Mouse (Mus musculus) T-helper 2 cell (primary cell): ENCODE data around the gene Zxdc.

Experiments used
- in situ Hi-C: fragments of 300-600 bp; cut with MboI, MseI; formaldehyde crosslinking; loops from one replicate; pipeline ENCODE4 v1.15.1; 2025; ENCODE audit warnings: high pct_unique_total_duplicates

The Zxdc gene

GRCm38 (mm10) chr6:90368976-90369724 is at the start of gene Zxdc:
Gene Zxdc (plus strand): TSS chr6:90369492.
- in situ Hi-C loops, result no loop called here

- in situ Hi-C loops, result no loop called here
Observed at GRCm38 (mm10) chr6:90320429-90320828, 48.9 kb upstream of the Zxdc start.

DNA sequence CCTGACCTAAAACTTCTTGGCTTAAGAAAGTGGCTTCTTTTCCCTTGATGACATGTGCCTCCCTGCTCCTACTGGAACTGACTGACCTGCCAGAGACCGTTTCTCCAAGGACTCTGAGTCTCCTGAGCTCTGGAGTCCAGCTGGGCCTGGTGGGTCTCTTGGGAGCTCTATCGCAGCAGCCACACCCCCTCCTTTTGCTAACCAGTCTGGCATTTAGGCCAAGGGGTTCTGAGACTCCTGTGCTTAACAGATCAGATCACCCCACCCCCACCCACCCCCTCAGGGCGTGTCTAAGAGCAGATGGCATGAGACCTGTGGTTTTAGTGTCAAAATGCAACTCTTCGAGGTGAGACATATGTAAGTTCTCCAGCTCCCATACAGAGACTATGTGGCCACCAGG is 47.5 kb upstream of the Zxdc start:
- in situ Hi-C loops, result no loop called here

DNA sequence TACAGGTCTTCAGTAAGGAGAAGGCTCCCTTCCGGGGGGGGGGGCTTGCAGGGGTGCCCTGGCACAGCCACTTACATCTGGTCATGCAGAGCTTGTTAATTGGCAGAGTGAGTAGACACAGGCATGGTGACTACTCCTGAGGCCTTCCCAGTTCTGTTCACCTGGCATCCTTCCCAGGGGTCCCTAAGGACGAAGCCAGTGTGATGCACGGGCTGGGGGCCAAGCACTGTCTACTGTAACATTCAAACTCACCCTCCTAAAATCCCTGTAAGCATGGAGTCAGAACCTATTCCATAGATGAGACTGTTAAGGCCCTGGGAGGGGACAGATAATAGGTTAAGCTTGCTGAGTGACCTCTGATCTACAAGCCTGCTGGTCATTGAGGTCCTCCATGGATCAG is 45.3 kb upstream of the Zxdc start:
- in situ Hi-C loops, result no loop called here

GRCm38 (mm10) chr6:90324463-90324862 is 44.8 kb upstream of the Zxdc start:
- in situ Hi-C loops, result no loop called here

GRCm38 (mm10) chr6:90324991-90325390 is 44.3 kb upstream of the Zxdc start, which contains the start of gene Chst13:
Gene Chst13 (minus strand): TSS chr6:90325185.
- in situ Hi-C loops, result loop anchor here (5.0 kb wide), 1 partner anchor 643 kb away; no protein-coding TSS in a partner anchor

DNA sequence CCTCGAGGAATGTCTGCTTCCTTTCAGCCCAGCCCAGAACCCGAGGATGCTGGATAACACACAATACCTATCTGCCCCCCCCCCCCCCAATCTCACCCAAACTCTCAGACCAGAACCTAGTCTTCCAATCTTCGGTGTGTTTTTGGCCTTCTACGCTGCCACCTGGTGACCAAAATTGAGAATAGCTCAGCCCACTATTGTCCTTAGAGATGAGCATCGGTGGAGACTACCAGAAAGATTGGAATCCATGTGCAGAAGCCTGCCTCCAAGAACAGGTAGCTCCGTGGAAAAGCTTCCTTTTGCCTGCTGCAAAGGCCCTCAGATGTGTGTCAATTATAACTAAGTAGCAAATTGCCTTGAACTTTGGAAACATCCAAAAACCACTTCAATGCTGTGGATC is 41.6 kb upstream of the Zxdc start:
- in situ Hi-C loops, result loop anchor here (5.0 kb wide), 1 partner anchor 645 kb away; no protein-coding TSS in a partner anchor

DNA sequence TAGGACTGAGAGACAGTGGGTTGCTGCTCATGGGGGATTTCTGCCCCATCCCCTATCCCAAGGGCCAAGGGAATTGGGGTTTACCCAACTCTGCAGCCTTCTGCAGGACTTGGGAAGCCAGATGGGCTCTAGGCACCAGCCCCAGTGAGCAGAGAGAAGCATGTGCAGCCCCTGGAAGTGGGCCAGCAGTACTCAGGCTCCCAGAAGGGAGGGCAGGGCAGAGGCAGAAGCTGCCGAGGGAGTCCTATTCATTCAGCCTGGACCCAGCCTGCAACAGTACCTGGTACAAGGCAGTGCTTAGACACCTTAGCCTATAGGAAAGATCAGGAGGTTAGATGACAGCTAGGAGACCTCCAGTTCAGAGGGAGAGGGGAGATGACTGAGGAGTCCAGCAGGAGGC is 39.3 kb upstream of the Zxdc start:
- in situ Hi-C loops, result loop anchor here (5.0 kb wide), 1 partner anchor 648 kb away; no protein-coding TSS in a partner anchor

GRCm38 (mm10) chr6:90332561-90333425 is 36.5 kb upstream of the Zxdc start, which contains the start of gene Uroc1:
Gene Uroc1 (plus strand): TSS chr6:90333284.
- in situ Hi-C loops, result no loop called here

DNA sequence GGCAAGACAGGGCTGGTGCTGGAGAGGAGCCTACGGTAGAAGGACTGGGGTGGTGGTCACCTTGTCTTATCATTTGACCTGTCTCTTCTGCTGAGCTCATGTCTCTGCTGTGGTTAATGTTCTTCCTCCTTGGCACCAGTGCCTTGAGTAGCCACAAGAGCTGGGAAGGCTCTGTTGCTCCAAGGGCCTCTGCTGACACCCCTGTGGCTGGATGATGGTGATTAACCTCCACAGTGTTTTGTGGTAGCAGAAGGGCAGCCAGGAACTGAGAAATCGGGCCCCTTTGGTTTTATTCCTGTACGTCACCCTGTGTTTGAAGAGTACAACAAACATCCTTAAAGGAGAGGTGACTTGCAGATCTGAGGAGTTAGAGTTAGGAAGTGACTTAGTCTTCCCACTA is 35.0 kb upstream of the Zxdc start:
- in situ Hi-C loops, result no loop called here

- in situ Hi-C loops, result no loop called here
Observed at GRCm38 (mm10) chr6:90342343-90342742, 26.9 kb upstream of the Zxdc start.

- in situ Hi-C loops, result no loop called here
Observed at GRCm38 (mm10) chr6:90347183-90347582, 22.1 kb upstream of the Zxdc start.

GRCm38 (mm10) chr6:90348500-90348899 is 20.8 kb upstream of the Zxdc start:
- in situ Hi-C loops, result no loop called here

DNA sequence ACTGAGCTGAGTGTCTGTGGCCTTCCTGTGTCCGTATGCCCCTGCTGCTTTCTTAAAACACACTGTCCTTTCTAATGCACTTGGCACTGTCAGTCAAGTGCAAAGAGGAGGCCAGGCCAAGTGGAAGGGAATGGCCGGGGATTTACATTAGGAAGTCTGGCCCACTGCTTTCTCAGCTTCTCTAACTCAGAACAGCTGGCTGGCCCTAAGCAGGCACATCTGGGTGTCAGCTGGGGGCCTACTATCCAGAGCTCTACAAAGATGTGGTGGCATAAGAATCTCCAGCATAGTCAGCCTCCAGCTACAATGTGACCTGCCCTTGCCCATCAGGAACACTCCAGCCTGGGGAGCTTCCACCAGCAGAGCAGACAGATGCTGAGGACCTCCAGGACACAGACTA is 19.3 kb upstream of the Zxdc start:
- in situ Hi-C loops, result no loop called here

DNA sequence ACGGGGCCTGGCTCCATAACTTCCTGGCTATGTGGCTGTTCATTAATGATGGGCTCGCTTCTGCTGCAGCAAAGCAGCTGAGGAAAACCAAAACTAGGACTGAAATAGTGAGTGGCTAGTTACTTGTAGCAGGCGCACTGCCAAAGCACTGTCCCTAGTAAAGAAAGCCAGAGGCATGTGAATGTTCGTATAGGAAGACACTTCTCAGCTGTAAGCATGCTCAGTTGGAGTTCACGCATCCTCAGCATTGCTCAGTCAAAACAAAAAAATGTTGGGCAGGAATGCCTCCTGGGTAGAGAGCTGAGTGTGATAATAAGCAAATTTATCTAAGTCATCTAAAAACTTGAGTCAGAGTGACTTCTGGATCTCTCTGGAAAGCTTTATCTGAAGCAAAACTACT is 11.2 kb upstream of the Zxdc start:
- in situ Hi-C loops, result no loop called here

GRCm38 (mm10) chr6:90359445-90359844 is 9.8 kb upstream of the Zxdc start:
- in situ Hi-C loops, result no loop called here

- in situ Hi-C loops, result no loop called here
Observed at GRCm38 (mm10) chr6:90360024-90360781, 9.1 kb upstream of the Zxdc start.

DNA sequence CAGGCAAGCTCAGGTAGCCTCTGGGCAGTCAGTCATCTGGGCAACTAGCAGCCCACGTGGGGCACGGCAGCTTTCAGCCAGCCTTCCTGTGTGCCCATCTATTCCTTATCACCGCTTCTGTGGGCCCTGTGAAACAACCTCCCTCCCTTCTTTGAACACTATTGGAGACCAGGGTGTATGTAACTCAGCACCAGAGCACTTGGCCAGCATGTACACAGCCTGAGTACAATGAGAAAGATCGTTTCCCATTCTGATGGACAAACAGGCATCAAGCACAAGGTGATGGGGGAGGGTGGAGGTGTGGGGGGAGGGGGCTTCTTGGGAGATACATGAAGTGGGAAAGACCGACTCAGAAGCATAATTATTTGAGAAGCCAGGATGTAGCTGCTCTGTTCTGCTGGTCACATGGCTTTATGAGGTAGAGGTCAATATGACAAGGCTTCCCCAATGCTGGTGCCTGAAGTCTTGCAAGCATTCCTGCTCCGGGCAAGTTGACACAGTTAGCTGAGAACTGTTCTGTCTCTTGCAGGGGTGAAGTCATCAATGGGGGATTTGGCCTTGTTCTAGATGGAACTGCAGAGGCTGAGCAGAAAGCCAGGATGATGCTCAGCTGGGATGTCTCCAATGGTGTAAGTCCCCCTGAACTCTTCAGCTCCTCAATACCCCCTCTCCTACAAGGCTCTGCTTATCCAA is 8.2 kb upstream of the Zxdc start:
- in situ Hi-C loops, result no loop called here

DNA sequence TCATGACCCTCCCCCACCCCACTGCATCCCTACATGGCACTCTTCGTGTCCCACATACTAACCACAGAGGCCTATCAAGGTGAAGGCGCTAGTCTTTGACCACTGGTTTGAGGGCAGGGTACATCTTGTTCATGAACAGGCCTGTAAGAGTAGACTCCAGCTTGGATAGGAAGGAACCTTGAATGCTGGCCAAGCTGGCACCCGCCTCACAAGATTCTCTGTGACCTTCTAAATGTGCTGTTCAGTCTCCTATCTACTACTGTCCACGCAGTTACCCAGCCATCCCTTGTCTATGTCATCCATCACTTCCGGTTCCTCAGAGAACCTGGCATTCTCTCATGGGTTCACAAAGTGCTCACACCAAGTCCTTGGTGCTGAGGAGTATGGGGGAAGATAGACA is 6.0 kb upstream of the Zxdc start:
- in situ Hi-C loops, result no loop called here

DNA sequence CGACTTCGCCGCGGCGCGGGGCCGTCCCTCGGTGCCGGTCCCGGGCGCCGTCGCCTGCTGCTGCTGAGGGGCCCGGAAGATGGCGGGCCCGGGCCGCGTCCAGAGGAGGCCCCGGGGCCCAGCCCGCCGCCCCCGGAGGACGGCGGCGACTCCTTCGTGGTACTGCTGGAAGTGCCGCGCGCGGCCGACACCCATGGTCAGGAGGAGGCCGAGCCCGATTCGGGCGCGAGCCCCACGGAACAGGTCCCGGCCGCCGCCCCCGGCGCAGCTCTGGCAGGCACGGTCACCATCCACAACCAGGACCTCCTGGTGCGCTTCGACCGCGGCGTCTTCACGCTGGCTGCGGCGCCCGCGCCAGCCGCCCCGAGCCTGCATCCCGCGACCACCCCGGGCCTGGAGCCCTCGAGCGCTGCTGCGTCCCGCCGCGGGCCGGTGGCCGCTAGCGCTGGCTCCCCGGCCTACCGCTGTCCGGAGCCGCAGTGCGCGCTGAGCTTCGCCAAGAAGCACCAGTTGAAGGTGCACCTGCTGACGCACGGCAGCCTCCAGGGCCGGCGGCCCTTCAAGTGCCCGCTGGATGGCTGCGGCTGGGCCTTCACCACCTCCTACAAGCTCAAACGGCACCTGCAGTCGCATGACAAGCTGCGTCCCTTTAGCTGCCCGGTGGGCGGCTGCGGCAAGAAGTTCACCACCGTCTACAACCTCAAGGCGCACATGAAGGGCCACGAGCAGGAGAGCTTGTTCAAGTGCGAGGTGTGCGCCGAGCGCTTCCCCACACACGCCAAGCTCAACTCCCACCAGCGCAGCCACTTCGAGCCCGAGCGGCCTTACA is 647 bp downstream of the Zxdc start:
- in situ Hi-C loops, result no loop called here
